Mouse (Mus musculus): Measurements from ENCODE around the gene Mphosph9.

- TF ChIP-seq CTCF (IDR thresholded peaks at IDR 0.05; ENCODE audit: low read depth, low read length), result no peak
- no peak for TF ChIP-seq POLR2A (IDR thresholded peaks at IDR 0.05; ENCODE audit: extremely low read depth, insufficient read depth, low read length)
These were observed 46.5 kb upstream of the Mphosph9 start for GRCm38 (mm10) chr5:124374298-124374697.

All from liver, adult 2 months (tissue).